Mouse (Mus musculus): ENCODE measurements around the gene Mmp14.

DNA sequence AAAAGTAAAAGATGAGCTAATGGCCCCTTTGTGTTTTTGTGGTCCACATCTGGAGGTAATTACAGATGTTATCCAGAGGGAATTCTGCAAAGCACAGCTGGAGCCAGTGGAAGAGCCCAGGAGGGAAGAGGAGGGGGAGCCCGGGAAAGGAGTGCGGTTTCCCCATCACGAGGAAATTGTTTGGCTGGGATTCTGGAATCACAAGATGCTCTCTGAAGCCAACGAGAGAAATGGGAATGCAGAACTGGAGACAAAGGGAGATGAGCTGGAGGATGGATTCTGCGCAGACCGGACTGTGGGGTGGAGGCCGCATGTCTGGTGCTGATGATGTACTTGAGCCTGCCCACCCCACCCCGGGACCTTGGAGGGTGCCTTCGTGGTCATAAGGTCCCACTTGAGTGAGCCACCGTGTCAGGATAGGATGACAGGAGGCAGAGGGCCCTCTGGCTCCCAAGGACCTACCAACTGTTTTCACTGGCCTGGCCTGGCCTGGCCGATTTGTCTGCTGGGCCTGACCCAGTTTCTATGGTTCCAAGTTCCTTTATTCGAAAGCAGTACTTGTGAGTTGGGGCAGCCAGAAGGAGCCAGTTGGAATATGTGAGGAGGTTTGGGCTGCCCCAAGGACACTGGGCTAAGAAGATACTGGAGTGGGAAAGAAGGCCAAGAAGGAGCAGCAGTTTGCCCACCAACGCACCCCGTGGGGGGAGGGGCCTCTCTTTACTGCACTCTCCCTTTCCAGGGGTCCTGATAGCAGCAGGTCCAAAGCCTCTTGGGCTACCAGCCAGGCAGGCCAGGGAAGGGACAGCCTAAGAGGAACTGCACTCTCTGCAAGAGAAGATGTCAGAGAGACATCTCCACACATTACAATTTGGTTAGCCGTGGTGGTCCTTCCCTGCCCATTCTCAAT is 12.6 kb downstream of the Mmp14 start:
- TF ChIP-seq CTCF (IDR thresholded peaks at IDR 0.05; ENCODE audit: low read depth, low read length) = no peak
- TF ChIP-seq GATA1 (IDR thresholded peaks at IDR 0.05; ENCODE audit: borderline replicate concordance, low read length) = no peak
